Mouse (Mus musculus): Measurements from ENCODE around the gene Myh7b. TPM values are rescaled to one million over a fixed set of nuclear protein-coding genes. Genes with fewer than 3 reads are reported as not detected.

The Myh7b gene
- not detected in 4 replicates for total RNA-seq (2023)

GRCm38 (mm10) chr2:155610978-155611377 lies at the start of gene Myh7b:
Myh7b (plus strand) TSS chr2:155611212.

GRCm38 (mm10) chr2:155592137-155592853 lies 18.7 kb upstream of the Myh7b start, which contains the start of gene Gss:
Gss (minus strand) TSS chr2:155592810.

Other genes with a start within 250 kb of the Myh7b start
- 418 to 452 TPM (median 437 TPM) in 4 replicates for gene Trp53inp2, start 230.2 kb upstream of the Myh7b start, total RNA-seq (2023)
- 61.3 to 72.0 TPM (median 68.3 TPM) in 4 replicates for gene Ncoa6, start 137.3 kb upstream of the Myh7b start, total RNA-seq (2023)
- 2.6 to 6.0 TPM (median 4.2 TPM) in 4 replicates for gene Acss2, start 93.3 kb upstream of the Myh7b start, total RNA-seq (2023)
- 0.46 TPM in 1 of 4 replicates, not detected in the others for gene Ggt7, start 93.0 kb upstream of the Myh7b start, total RNA-seq (2023)
- 11.1 to 14.3 TPM (median 12.5 TPM) in 4 replicates for gene Gss, start 18.4 kb upstream of the Myh7b start, total RNA-seq (2023)
- gene Trpc4ap, start 81.2 kb downstream of the Myh7b start, total RNA-seq (2023) = 156 to 174 TPM (median 165 TPM) in 4 replicates
- 30.0 to 35.9 TPM (median 32.6 TPM) in 4 replicates for gene Edem2, start 118.3 kb downstream of the Myh7b start, total RNA-seq (2023)
- not detected in 4 replicates for gene Gm17581, start 124.7 kb downstream of the Myh7b start, total RNA-seq (2023)
- not detected in 4 replicates for gene Procr, start 139.9 kb downstream of the Myh7b start, total RNA-seq (2023)
- not detected in 4 replicates for gene Mmp24, start 164.1 kb downstream of the Myh7b start, total RNA-seq (2023)
- 25.4 to 31.1 TPM (median 27.5 TPM) in 4 replicates for gene BC029722, start 208.2 kb downstream of the Myh7b start, total RNA-seq (2023)
- gene Eif6, start 215.7 kb downstream of the Myh7b start, total RNA-seq (2023) = 64.2 to 99.8 TPM (median 92.5 TPM) in 4 replicates
- gene Fam83c, start 223.6 kb downstream of the Myh7b start, total RNA-seq (2023) = 0.18 TPM in 1 of 4 replicates, not detected in the others